In the genomic region with DNA sequence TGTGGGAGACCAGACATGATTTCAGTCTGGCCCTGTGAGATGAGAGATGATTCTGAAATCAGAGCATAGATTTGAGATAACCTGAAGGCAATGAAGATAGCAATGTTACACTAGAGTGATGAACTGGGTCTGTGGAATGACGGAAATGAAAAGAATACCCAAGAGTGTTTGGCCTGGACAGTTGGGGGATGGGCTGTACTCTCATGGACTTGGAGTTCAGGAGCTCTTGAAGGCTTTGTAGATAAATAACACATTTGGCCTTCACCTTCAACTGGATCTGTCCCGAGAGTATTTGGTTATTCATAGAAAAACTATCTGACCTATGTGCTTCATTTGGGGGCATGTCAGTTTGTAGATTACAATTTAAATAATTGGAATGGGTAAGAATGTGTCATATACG, we compare ENCODE assay signal across 20 mouse cellular contexts. TPM values are rescaled to one million over a fixed set of nuclear protein-coding genes. Genes with fewer than 3 reads are reported as not detected.
DNase-seq lines count a peak whose midpoint lies in the region; TF ChIP-seq lines count a peak whose summit lies in the region.
"Had no signal": no experiment of that assay in that cellular context is flagged by ENCODE, and none has a peak within 500 bp of the region (broad histone marks: within the 10 kb centered on the region; RNA-seq: fewer than 3 reads in every experiment).

No protein-coding gene starts in this region.

- no peaks in the 10 kb centered on the region for H3K4me1 ChIP-seq in lung, adult 2 months (ENCODE audit: control insufficient read depth, insufficient read depth, low read length)
- H3K4me1 ChIP-seq: embryonic facial prominence, embryonic 10.5 days; embryonic facial prominence, embryonic 12.5 days; forebrain, embryonic 13.5 days; forebrain, embryonic 15.5 days had no signal

- DNase-seq in adrenal gland, adult (ENCODE audit: inconsistent age in 2 of 2, low spot score in 1 of 2) = peak; percentile 62 to 67
- DNase-seq in adrenal gland, postnatal 4 days (ENCODE audit: low spot score in 2 of 2) = no peak
- DNase-seq in adrenal gland, adult 8-10 months = peak; percentile 20
- no peak for DNase-seq in adrenal gland, postnatal 25 days
- peak; percentile 9 for DNase-seq in adrenal gland, postnatal 10 days
- DNase-seq in adrenal gland, postnatal 36 days = peak; percentile 26 to 57
- no peak for DNase-seq in lung, adult 2 months
- DNase-seq: B cell, adult 2 months; cerebellum, adult 11-12 months; cerebellum, adult 2 months; cerebellum, adult 9-10 months; cerebellum, postnatal 10 days; cerebellum, postnatal 25 days; forebrain, postnatal 0 days had no signal

- H3K4me3 ChIP-seq in lung, adult 2 months (replicated peaks; ENCODE audit: extremely low read depth, low read depth, low read length) = no peak overlapping the region
- H3K4me3 ChIP-seq: embryonic facial prominence, embryonic 10.5 days; embryonic facial prominence, embryonic 12.5 days; forebrain, embryonic 13.5 days; forebrain, embryonic 15.5 days had no signal

- 59% methylated on average over 3 of the region's 3 CpGs for WGBS in lung, adult 2 months

- TF ChIP-seq CTCF in lung, adult 2 months (IDR thresholded peaks at IDR 0.05; ENCODE audit: insufficient read depth, low read length) = no peak

- TF ChIP-seq POLR2A in lung, adult 2 months (IDR thresholded peaks at IDR 0.05; ENCODE audit: borderline replicate concordance, extremely low read depth, low read depth, low read length) = no peak

RNA-seq across cellular contexts. Expression of gene Ttll7, which starts 53.4 kb away (rescaled TPM):
- 1 to 10 TPM; 4.5 to 5.0 TPM for total RNA-seq in adrenal gland, postnatal 4 days (2021)
- total RNA-seq in adrenal gland, adult 8-10 months (2022) = 10 to 100 TPM in 2 of 4 experiments, 1 to 10 TPM in 2; 6.1 to 15.7 (median 10.0) TPM
- total RNA-seq in adrenal gland, postnatal 25 days (2021) = 7.0 and 7.6 TPM in 2 replicates
- 1 to 10 TPM; 5.0 to 5.5 TPM for total RNA-seq in adrenal gland, postnatal 10 days (2021)
- 1 to 10 TPM; 6.2 to 9.2 TPM for total RNA-seq in adrenal gland, postnatal 36 days (2021)
- polyA plus RNA-seq in lung, adult 2 months (2012; rRNA removed) = 7.0 and 9.2 TPM in 2 replicates
- polyA plus RNA-seq: CD4-positive, CD25-positive, alpha-beta regulatory T cell, adult 4 months; G1E had no signal

Comparison
In these comparisons a context has a peak if more than half of its experiments do, and no peak if none do; other contexts are left out.
1. DNase-seq: peak in adrenal gland, adult (2 of 2), adrenal gland, adult 8-10 months (single experiment), adrenal gland, postnatal 10 days (single experiment) and adrenal gland, postnatal 36 days (2 of 2); none in adrenal gland, postnatal 4 days (0 of 2), adrenal gland, postnatal 25 days (single experiment) and lung, adult 2 months (single experiment).